Mouse (Mus musculus) G1E (cell line): ENCODE results near the gene Plxnd1. TPM values are rescaled to one million over a fixed set of nuclear protein-coding genes. Genes with fewer than 3 reads are reported as not detected.

Experiments used
- ATAC-seq: 2 replicates; pipeline ENCODE4 v1.8.0; 2016; ENCODE audit warnings: mild to moderate bottlenecking; ENCODE audit not compliant: insufficient number of reproducible peaks, poor library complexity, low FRiP score, severe bottlenecking; ENCODE audit errors: extremely low read depth
- DNase-seq: peaks from one replicate; pipeline ENCODE4 v3.0.0; 2012; ENCODE audit warnings: low spot score
- H3K27me3 ChIP-seq: 2 replicates; pipeline ENCODE4 v1.6.1; 2012; ENCODE audit warnings: mild to moderate bottlenecking, low read length, inconsistent platforms; ENCODE audit not compliant: insufficient read depth
- H3K36me3 ChIP-seq: replicated peaks from 2 replicates; pipeline ENCODE3; 2012; ENCODE audit warnings: mild to moderate bottlenecking, inconsistent platforms
- H3K4me1 ChIP-seq: 2 replicates; pipeline ENCODE4 v1.6.1; 2012; ENCODE audit warnings: low read depth, low read length, inconsistent platforms, mixed read lengths; ENCODE audit not compliant: insufficient read depth
- H3K4me3 ChIP-seq: 2 replicates; pipeline ENCODE4 v1.5.1; 2012; ENCODE audit warnings: low read depth, mild to moderate bottlenecking, inconsistent platforms, low read length, moderate library complexity, mixed read lengths
- H3K9me3 ChIP-seq: replicated peaks from 2 replicates; pipeline ENCODE4 v1.6.1; 2012; ENCODE audit warnings: inconsistent platforms
- CTCF ChIP-seq: IDR thresholded peaks from 2 replicates; pipeline ENCODE4 v1.5.1; 2012; ENCODE audit warnings: low read depth, low read length, inconsistent platforms, mixed read lengths
- GATA1 ChIP-seq: IDR thresholded peaks from 2 replicates; pipeline ENCODE4 v1.6.1; 2012; ENCODE audit warnings: borderline replicate concordance, low read length, inconsistent platforms, mixed read lengths
- GATA2 ChIP-seq: IDR thresholded peaks from 2 replicates; pipeline ENCODE4 v1.6.1; 2012; ENCODE audit warnings: low read depth, low read length, inconsistent platforms, borderline replicate concordance
- POLR2AphosphoS5 ChIP-seq: IDR thresholded peaks from 2 replicates; pipeline ENCODE4 v1.6.1; 2012; ENCODE audit warnings: low read depth, low read length, inconsistent platforms; ENCODE audit not compliant: insufficient replicate concordance
- TAL1 ChIP-seq: conservative IDR thresholded peaks from 2 replicates; pipeline ENCODE4 v1.6.1; 2012; ENCODE audit warnings: low read depth, low read length, inconsistent platforms, mixed read lengths
- polyA plus RNA-seq: library from polyadenylated mRNA; stranded (reverse); fragments of >175 nt; gene quantifications from 2 replicates; pipeline ENCODE4 v1.2.3, GENCODE M21; 2012
- total RNA-seq, 2 experiments: library from RNA; stranded (forward) in 1 of 2; stranded (reverse) in 1 of 2; fragments of 200-1000 nt in 1 of 2; fragments of >200 nt in 1 of 2; fragmentation: Nextera tagmentation in 1 of 2; gene quantifications; 2 replicates each; pipeline ENCODE4 v1.2.3; 2014 to 2017

Plxnd1 gene
- total and polyA plus RNA-seq, 3 experiments = 1.2 to 1.7 (median 1.5) TPM

DNA sequence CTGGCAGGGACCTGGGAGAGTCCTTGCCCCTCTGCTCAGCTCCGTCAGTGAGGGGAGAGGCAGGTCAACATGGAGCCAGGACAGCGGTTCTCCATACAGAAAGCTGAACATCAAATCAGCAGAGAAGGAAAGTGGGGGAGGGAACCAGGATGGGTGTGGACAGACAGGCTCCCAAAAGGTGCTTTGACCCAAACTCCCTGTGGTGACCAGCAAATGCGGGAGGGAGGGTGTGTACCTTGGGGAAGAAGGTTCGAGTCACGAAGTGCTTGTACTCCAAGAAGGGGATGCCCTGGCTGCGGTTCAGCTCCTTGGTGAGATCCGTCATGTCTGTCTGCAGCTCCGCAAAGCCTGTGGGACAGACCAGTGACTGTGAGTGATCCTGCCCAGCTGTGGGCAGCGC lies 31.1 kb downstream of the Plxnd1 start:
- Histone ChIP-seq H3K9me3 (no peaks in the 10 kb centered on the region), H3K36me3 (no peaks in the 10 kb centered on the region), H3K27me3 (peaks cover 17% of the 10 kb centered on the region; the same call in 1 of the 2 replicates), H3K4me3 (no peak overlapping the region), H3K4me1 (no peaks in the 10 kb centered on the region)
- ATAC-seq (no peak), DNase-seq (no peak)
- TF ChIP-seq CTCF = no peak

DNA sequence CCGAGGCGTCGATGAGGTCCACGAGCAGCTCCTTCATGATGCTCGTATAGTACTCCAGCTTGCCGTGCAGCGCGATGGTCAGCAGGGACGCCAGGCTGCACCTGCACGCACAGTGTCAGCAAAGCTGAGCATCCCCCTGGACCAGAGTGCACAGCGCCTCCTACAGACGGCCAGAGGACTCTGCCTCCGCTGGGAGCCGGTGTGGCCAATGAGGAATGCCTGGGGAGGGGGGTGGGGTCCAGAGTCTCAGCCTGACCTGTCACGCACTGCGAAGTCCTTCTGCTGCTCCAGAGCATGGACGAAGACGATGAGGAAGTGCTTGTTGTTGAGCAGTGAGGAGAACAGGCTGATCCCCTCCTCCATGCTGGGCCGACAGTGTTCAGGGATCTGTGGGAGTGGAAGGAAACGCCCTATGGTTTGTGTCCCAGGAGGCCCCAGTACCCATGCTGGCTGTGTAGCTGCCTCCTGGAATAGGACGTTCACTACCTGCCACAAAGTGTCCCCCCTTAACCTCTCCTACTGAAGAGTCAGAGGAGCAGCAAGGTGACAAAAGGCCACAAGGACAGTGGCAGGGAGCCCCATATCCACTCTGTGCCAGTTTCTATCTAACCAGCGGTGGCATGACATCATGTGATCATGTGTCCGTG lies 32.2 kb downstream of the Plxnd1 start:
- TF ChIP-seq GATA1 (no peak), POLR2AphosphoS5 (no peak), GATA2 (no peak), TAL1 (no peak), CTCF (no peak)
- Histone ChIP-seq H3K4me3 (no peak overlapping the region), H3K36me3 (no peaks in the 10 kb centered on the region), H3K9me3 (no peaks in the 10 kb centered on the region), H3K27me3 (peaks cover 17% of the 10 kb centered on the region; the same call in 1 of the 2 replicates), H3K4me1 (no peaks in the 10 kb centered on the region)
- no peak for ATAC-seq
- DNase-seq = no peak

DNA sequence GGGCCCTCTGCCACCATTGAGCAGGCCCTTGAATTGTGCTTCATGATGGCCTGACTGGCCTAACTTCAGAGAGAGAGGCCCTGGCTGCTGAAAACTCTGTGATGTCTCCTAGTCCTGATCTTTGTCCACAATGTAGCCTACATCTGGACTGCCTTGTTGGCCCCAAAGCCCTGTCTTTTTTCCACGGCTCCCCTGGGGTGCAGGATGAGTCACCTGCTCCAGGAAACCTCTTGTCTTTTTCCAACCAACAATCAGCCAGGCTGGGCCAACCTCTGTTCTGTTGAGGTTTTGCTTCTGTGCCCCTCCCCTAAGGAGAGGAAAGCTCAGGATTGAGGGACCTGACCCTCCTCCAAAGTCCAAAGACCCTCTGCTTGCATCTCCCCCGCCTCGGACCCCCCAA lies 33.1 kb downstream of the Plxnd1 start:
- TF ChIP-seq TAL1 = no peak
- ATAC-seq = no peak
- Histone ChIP-seq H3K4me1 (no peaks in the 10 kb centered on the region), H3K9me3 (no peaks in the 10 kb centered on the region), H3K27me3 (peaks cover 21% of the 10 kb centered on the region; the same call in 1 of the 2 replicates), H3K4me3 (no peak overlapping the region), H3K36me3 (no peaks in the 10 kb centered on the region)
- no peak for DNase-seq

DNA sequence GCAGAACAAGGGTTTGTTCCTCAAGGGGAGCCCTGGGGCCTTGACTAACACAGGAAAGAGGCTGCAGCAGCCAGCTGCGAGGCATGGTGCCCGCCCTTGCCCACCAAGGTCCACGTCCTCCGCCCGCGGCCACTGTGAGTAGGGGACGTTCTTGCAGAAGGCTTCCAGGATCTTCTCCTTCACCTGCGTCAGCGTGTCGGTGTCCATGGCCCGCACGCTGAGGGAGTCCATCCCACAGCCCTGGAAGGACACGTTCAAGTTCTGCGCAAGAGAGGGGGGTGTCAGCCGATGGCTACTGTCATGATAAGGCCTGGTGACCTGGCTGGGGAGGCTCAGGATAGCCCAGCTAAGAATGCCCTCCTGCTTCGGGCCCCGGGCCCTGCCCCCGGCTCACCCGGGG lies 34.5 kb downstream of the Plxnd1 start:
- H3K4me3 ChIP-seq = no peak overlapping the region
- no peaks in the 10 kb centered on the region for H3K9me3 ChIP-seq
- no peak for TF ChIP-seq POLR2AphosphoS5
- H3K36me3 ChIP-seq = no peaks in the 10 kb centered on the region
- DNase-seq (no peak), ATAC-seq (no peak)
- H3K4me1 ChIP-seq = no peaks in the 10 kb centered on the region
- H3K27me3 ChIP-seq = peaks cover 23% of the 10 kb centered on the region; the same call in 1 of the 2 replicates

DNA sequence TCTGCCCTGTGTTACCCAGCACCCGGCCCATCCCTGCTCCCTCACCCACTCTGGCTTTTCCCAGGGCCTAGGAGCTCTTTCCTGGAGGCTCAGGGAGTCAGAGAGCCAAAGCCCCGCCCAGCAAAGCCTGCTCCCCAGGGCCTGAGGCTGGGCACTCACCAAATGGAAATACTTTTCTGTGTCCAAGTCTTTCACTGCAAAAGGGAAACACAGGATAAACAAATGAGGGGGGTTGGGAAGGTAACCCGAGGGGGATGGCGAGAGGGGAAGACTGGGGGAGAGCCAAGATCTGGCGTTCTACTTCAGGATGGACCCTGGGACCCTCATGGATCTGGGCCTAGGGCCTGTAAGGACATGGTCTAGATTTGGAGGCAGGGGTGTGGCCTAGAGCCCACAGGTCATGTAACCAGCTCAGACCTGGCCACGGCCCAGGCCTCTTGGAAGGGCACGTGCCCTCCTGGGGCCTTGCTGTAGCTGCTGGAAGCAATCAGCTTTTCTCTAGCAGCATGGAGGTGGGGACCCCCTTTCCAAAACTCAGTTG lies 35.6 kb downstream of the Plxnd1 start:
- no peaks in the 10 kb centered on the region for H3K36me3 ChIP-seq
- H3K4me1 ChIP-seq = no peaks in the 10 kb centered on the region
- TF ChIP-seq CTCF (no peak), TAL1 (no peak), POLR2AphosphoS5 (no peak), GATA2 (no peak), GATA1 (no peak)

DNA sequence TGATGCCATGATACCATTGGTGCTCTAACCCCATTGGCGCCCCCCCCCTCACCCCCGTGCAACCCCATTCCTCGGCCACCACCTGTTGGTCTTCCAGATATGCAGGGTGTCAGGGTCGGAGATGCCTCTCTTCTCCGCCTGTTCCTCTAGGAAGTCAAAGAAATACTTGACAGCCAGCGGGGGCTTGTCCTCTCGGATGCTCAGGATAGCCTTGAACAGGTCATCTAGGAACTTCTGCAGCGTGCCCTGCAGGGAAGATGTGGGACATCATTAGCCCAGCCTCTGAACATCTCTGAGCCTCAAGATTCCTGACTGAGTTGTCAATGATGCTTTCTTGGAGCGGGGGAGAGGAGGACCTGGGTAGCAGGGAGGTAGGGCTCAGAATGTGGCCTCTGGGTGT lies 36.4 kb downstream of the Plxnd1 start:
- peaks cover 19% of the 10 kb centered on the region; the same call in 1 of the 2 replicates for H3K27me3 ChIP-seq
- H3K9me3 ChIP-seq = no peaks in the 10 kb centered on the region
- no peak for DNase-seq
- no peak overlapping the region for H3K4me3 ChIP-seq
- H3K36me3 ChIP-seq = no peaks in the 10 kb centered on the region
- no peaks in the 10 kb centered on the region for H3K4me1 ChIP-seq
- TF ChIP-seq GATA2 (no peak), POLR2AphosphoS5 (no peak), TAL1 (no peak), CTCF (no peak), GATA1 (no peak)
- ATAC-seq = no peak

More for the DNA sequence above, 35.6 kb downstream of the Plxnd1 start:
- ATAC-seq (no peak), DNase-seq (no peak)
- H3K9me3 ChIP-seq = no peaks in the 10 kb centered on the region
- peaks cover 27% of the 10 kb centered on the region; the same call in 1 of the 2 replicates for H3K27me3 ChIP-seq
- no peak overlapping the region for H3K4me3 ChIP-seq

DNA sequence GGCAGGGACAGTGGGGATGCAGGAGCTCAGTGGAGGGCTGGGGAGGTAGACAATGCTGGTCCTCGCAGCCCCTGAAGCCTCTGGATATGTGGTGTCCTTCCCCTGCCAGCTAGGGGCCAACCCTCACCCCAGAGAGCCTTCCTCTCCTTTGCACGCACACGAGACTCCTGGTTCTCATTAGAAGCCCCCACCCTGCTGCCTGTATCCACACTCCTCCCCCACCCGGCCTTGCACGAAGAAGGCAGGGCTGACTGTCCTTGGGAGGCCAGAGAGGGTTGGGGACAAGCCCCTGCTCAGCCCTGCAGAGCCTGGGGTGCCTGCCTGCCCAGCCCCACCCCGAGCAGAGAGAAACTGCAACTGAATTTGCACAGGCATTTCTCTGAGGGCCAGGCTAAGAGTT lies 37.1 kb downstream of the Plxnd1 start:
- H3K4me1 ChIP-seq = no peaks in the 10 kb centered on the region
- DNase-seq = no peak
- TF ChIP-seq CTCF = no peak
- no peak for TF ChIP-seq TAL1
- no peak for TF ChIP-seq POLR2AphosphoS5
- TF ChIP-seq GATA2 = no peak
- TF ChIP-seq GATA1 = no peak
- H3K4me3 ChIP-seq = no peak overlapping the region
- no peak for ATAC-seq
- peaks cover 14% of the 10 kb centered on the region; the same call in 1 of the 2 replicates for H3K27me3 ChIP-seq
- no peaks in the 10 kb centered on the region for H3K9me3 ChIP-seq
- H3K36me3 ChIP-seq = no peaks in the 10 kb centered on the region
